Mouse (Mus musculus) MEL (cell line): ENCODE measurements around the gene Inpp4a. TPM values are rescaled to one million over a fixed set of nuclear protein-coding genes. Genes with fewer than 3 reads are reported as not detected.
A peak's percentile ranks its signal among the peaks of the same experiment; 100 is the strongest.

Experiments
- DNase-seq: peaks from one replicate; pipeline ENCODE4 v3.0.0; 2011; ENCODE audit warnings: low read depth, low spot score
- H3K27ac ChIP-seq: 2 replicates; pipeline ENCODE4 v1.5.1; 2012; ENCODE audit warnings: low read depth, mild to moderate bottlenecking, control low read depth, low read length, moderate library complexity; ENCODE audit not compliant: control insufficient read depth
- H3K27me3 ChIP-seq, 2 experiments: fragments of 150-350 bp in 1 of 2; sonication (generic) in 1 of 2; 2 replicates each; pipeline ENCODE4 v1.6.1; 2012; ENCODE audit warnings: low read length in 2 of 2, mild to moderate bottlenecking in 2 of 2, improper control_type of control experiment in 1 of 2, moderate library complexity in 1 of 2; ENCODE audit not compliant: insufficient read depth in 2 of 2, control insufficient read depth in 1 of 2
- H3K36me3 ChIP-seq, 2 experiments: 2 replicates each; pipeline ENCODE4 v1.6.1; 2012 to 2014; ENCODE audit warnings: low read length in 2 of 2, improper control_type of control experiment in 1 of 2, inconsistent platforms in 1 of 2, mild to moderate bottlenecking in 1 of 2; ENCODE audit not compliant: insufficient read depth in 2 of 2, control insufficient read depth in 1 of 2
- H3K4me1 ChIP-seq, 2 experiments: fragments of 150-350 bp in 1 of 2; sonication (generic) in 1 of 2; 2 replicates each; pipeline ENCODE4 v1.6.1; 2012; ENCODE audit warnings: low read length in 2 of 2, improper control_type of control experiment in 1 of 2, mild to moderate bottlenecking in 1 of 2; ENCODE audit not compliant: insufficient read depth in 2 of 2, control insufficient read depth in 1 of 2
- H3K4me3 ChIP-seq, 2 experiments: fragments of 150-350 bp in 1 of 2; sonication (generic) in 1 of 2; 2 replicates each; pipeline ENCODE4 v1.5.1; 2012; ENCODE audit warnings: low read depth in 2 of 2, low read length in 2 of 2, mild to moderate bottlenecking in 2 of 2, moderate library complexity in 2 of 2, control low read depth in 1 of 2, improper control_type of control experiment in 1 of 2; ENCODE audit not compliant: control insufficient read depth in 1 of 2, insufficient read depth in 1 of 2
- H3K79me2 ChIP-seq: 2 replicates; pipeline ENCODE4 v1.6.1; 2012; ENCODE audit warnings: mild to moderate bottlenecking, low read length, moderate library complexity; ENCODE audit not compliant: control insufficient read depth, poor library complexity, insufficient read depth
- H3K9ac ChIP-seq: 2 replicates; pipeline ENCODE4 v1.6.1; 2012; ENCODE audit warnings: low read depth, mild to moderate bottlenecking, control low read depth, low read length, moderate library complexity; ENCODE audit not compliant: control insufficient read depth, poor library complexity, severe bottlenecking
- H3K9me3 ChIP-seq: fragments of 150-350 bp; sonication (generic); replicated peaks from 2 replicates; pipeline ENCODE4 v1.6.1; 2012; ENCODE audit warnings: mild to moderate bottlenecking, low read length, improper control_type of control experiment, moderate library complexity; ENCODE audit not compliant: insufficient read depth
- BHLHE40 ChIP-seq: IDR thresholded peaks from 2 replicates; pipeline ENCODE4 v1.6.1; 2012; ENCODE audit warnings: low read depth, mild to moderate bottlenecking, inconsistent platforms, low read length, improper control_type of control experiment, borderline replicate concordance
- CHD1 ChIP-seq: IDR thresholded peaks from 2 replicates; pipeline ENCODE4 v1.6.1; 2012; ENCODE audit warnings: low read depth, mild to moderate bottlenecking, inconsistent platforms, low read length, improper control_type of control experiment
- CTCF ChIP-seq, 3 experiments: IDR thresholded peaks in 2 of 3; conservative IDR thresholded peaks in 1 of 3; 2 replicates each; pipeline ENCODE4 v1.5.1; 2011 to 2012; ENCODE audit warnings: low read length in 3 of 3, low read depth in 2 of 3, mild to moderate bottlenecking in 2 of 3, improper control_type of control experiment in 1 of 3, inconsistent platforms in 1 of 3, mixed read lengths in 1 of 3, moderate library complexity in 1 of 3; ENCODE audit not compliant: control insufficient read depth in 1 of 3, insufficient read depth in 1 of 3, poor library complexity in 1 of 3, severe bottlenecking in 1 of 3
- E2F4 ChIP-seq: IDR thresholded peaks from 2 replicates; pipeline ENCODE4 v1.6.1; 2011; ENCODE audit warnings: low read depth, low read length, improper control_type of control experiment, borderline replicate concordance
- ELF1 ChIP-seq: IDR thresholded peaks from 2 replicates; pipeline ENCODE4 v1.6.1; 2014; ENCODE audit warnings: low read depth, mild to moderate bottlenecking, inconsistent platforms, low read length, improper control_type of control experiment, moderate library complexity
- EP300 ChIP-seq, 2 experiments: IDR thresholded peaks; 2 replicates each; pipeline ENCODE4 v1.6.1; 2011; ENCODE audit warnings: improper control_type of control experiment in 2 of 2, low read length in 2 of 2, low read depth in 1 of 2, mild to moderate bottlenecking in 1 of 2
- ETS1 ChIP-seq: IDR thresholded peaks from 2 replicates; pipeline ENCODE4 v1.6.1; 2012; ENCODE audit warnings: low read depth, mild to moderate bottlenecking, inconsistent platforms, low read length, improper control_type of control experiment, moderate library complexity
- GABPA ChIP-seq: IDR thresholded peaks from 2 replicates; pipeline ENCODE4 v1.6.1; 2012; ENCODE audit warnings: low read depth, mild to moderate bottlenecking, inconsistent platforms, low read length, improper control_type of control experiment, moderate library complexity
- GATA1 ChIP-seq: IDR thresholded peaks from 2 replicates; pipeline ENCODE4 v1.6.1; 2011; ENCODE audit warnings: low read depth, low read length, improper control_type of control experiment
- HCFC1 ChIP-seq: IDR thresholded peaks from 2 replicates; pipeline ENCODE4 v1.6.1; 2012; ENCODE audit warnings: low read depth, mild to moderate bottlenecking, inconsistent platforms, low read length, improper control_type of control experiment, moderate library complexity
- KAT2A ChIP-seq: conservative IDR thresholded peaks from 2 replicates; pipeline ENCODE4 v1.6.1; 2012; ENCODE audit warnings: low read depth, low read length, improper control_type of control experiment, inconsistent platforms
- MAFK ChIP-seq: IDR thresholded peaks from 2 replicates; pipeline ENCODE4 v1.6.1; 2011; ENCODE audit warnings: low read depth, mild to moderate bottlenecking, low read length, improper control_type of control experiment, borderline replicate concordance
- MAX ChIP-seq: IDR thresholded peaks from 2 replicates; pipeline ENCODE4 v1.6.1; 2011; ENCODE audit warnings: low read length, improper control_type of control experiment
- MAZ ChIP-seq: IDR thresholded peaks from 2 replicates; pipeline ENCODE4 v1.6.1; 2012; ENCODE audit warnings: low read depth, mild to moderate bottlenecking, inconsistent platforms, low read length, improper control_type of control experiment
- MEF2A ChIP-seq: IDR thresholded peaks from 2 replicates; pipeline ENCODE4 v1.6.1; 2014; ENCODE audit warnings: low read depth, mild to moderate bottlenecking, inconsistent platforms, low read length, improper control_type of control experiment; ENCODE audit not compliant: poor library complexity, insufficient replicate concordance, severe bottlenecking; ENCODE audit errors: extremely low read depth
- MXI1 ChIP-seq: IDR thresholded peaks from 2 replicates; pipeline ENCODE4 v1.6.1; 2011; ENCODE audit warnings: mild to moderate bottlenecking, low read depth, low read length, improper control_type of control experiment
- MYB ChIP-seq: IDR thresholded peaks from 2 replicates; pipeline ENCODE4 v1.6.1; 2011; ENCODE audit warnings: mild to moderate bottlenecking, low read depth, low read length, improper control_type of control experiment
- NRF1 ChIP-seq: IDR thresholded peaks from 2 replicates; pipeline ENCODE4 v1.6.1; 2014; ENCODE audit warnings: low read depth, mild to moderate bottlenecking, inconsistent platforms, low read length, improper control_type of control experiment, moderate library complexity; ENCODE audit not compliant: poor library complexity, insufficient read depth, severe bottlenecking
- POLR2A ChIP-seq, 2 experiments: IDR thresholded peaks; 2 replicates each; pipeline ENCODE4 v1.6.1; 2011 to 2012; ENCODE audit warnings: low read length in 2 of 2, mild to moderate bottlenecking in 2 of 2, control low read depth in 1 of 2, improper control_type of control experiment in 1 of 2, low read depth in 1 of 2, moderate library complexity in 1 of 2; ENCODE audit not compliant: control insufficient read depth in 1 of 2, insufficient read depth in 1 of 2, poor library complexity in 1 of 2
- POLR2AphosphoS2 ChIP-seq: IDR thresholded peaks from 2 replicates; pipeline ENCODE4 v1.6.1; 2011; ENCODE audit warnings: low read length, improper control_type of control experiment
- POLR2AphosphoS5 ChIP-seq: IDR thresholded peaks from 2 replicates; pipeline ENCODE4 v1.6.1; 2012; ENCODE audit warnings: low read depth, borderline replicate concordance, mild to moderate bottlenecking, inconsistent platforms, low read length, moderate library complexity, mixed read lengths
- RAD21 ChIP-seq: IDR thresholded peaks from 2 replicates; pipeline ENCODE4 v1.6.1; 2011; ENCODE audit warnings: mild to moderate bottlenecking, low read depth, low read length, improper control_type of control experiment
- SIN3A ChIP-seq: IDR thresholded peaks from 2 replicates; pipeline ENCODE4 v1.6.1; 2012; ENCODE audit warnings: low read length, improper control_type of control experiment, inconsistent platforms
- TAL1 ChIP-seq: IDR thresholded peaks from 2 replicates; pipeline ENCODE4 v1.6.1; 2012; ENCODE audit warnings: mild to moderate bottlenecking, inconsistent platforms, low read length, moderate library complexity, mixed read lengths
- TBP ChIP-seq: IDR thresholded peaks from 2 replicates; pipeline ENCODE4 v1.8.0; 2011; ENCODE audit warnings: low read depth, low read length, improper control_type of control experiment
- TCF12 ChIP-seq: IDR thresholded peaks from 2 replicates; pipeline ENCODE4 v1.6.1; 2014; ENCODE audit warnings: low read depth, mild to moderate bottlenecking, inconsistent platforms, low read length, improper control_type of control experiment, moderate library complexity
- UBTF ChIP-seq: IDR thresholded peaks from 2 replicates; pipeline ENCODE4 v1.6.1; 2012; ENCODE audit warnings: low read depth, mild to moderate bottlenecking, inconsistent platforms, low read length, improper control_type of control experiment, moderate library complexity, borderline replicate concordance; ENCODE audit not compliant: insufficient read depth
- USF1 ChIP-seq: IDR thresholded peaks from 2 replicates; pipeline ENCODE4 v1.6.1; 2014; ENCODE audit warnings: low read depth, mild to moderate bottlenecking, inconsistent platforms, low read length, improper control_type of control experiment, moderate library complexity
- USF2 ChIP-seq, 2 experiments: IDR thresholded peaks; 2 replicates each; pipeline ENCODE4 v1.6.1; 2011 to 2012; ENCODE audit warnings: improper control_type of control experiment in 2 of 2, low read length in 2 of 2, borderline replicate concordance in 1 of 2, inconsistent platforms in 1 of 2, low read depth in 1 of 2, mild to moderate bottlenecking in 1 of 2; ENCODE audit not compliant: insufficient read depth in 1 of 2
- ZC3H11A ChIP-seq: IDR thresholded peaks from 2 replicates; pipeline ENCODE4 v1.6.1; 2012; ENCODE audit warnings: low read depth, mild to moderate bottlenecking, inconsistent platforms, low read length, improper control_type of control experiment
- ZKSCAN1 ChIP-seq: IDR thresholded peaks from 2 replicates; pipeline ENCODE4 v1.6.1; 2012; ENCODE audit warnings: low read depth, mild to moderate bottlenecking, inconsistent platforms, low read length, improper control_type of control experiment, moderate library complexity
- ZMIZ1 ChIP-seq: IDR thresholded peaks from 2 replicates; pipeline ENCODE4 v1.6.1; 2012; ENCODE audit warnings: low read depth, mild to moderate bottlenecking, inconsistent platforms, low read length, improper control_type of control experiment, moderate library complexity
- ZNF384 ChIP-seq: IDR thresholded peaks from 2 replicates; pipeline ENCODE4 v1.6.1; 2012; ENCODE audit warnings: low read depth, mild to moderate bottlenecking, inconsistent platforms, low read length, improper control_type of control experiment
- polyA plus RNA-seq, 2 experiments: library from polyadenylated mRNA; stranded (reverse) in 1 of 2; unstranded in 1 of 2; fragments of >175 nt in 1 of 2; fragments of >200 nt in 1 of 2; gene quantifications; 2 replicates each; pipeline versions ENCODE4 v1.2.1 to v1.2.4; 2012; ENCODE audit warnings: low replicate concordance in 2 of 2, low read depth in 1 of 2; ENCODE audit not compliant: insufficient read length in 2 of 2, insufficient read depth in 1 of 2, missing spikeins in 1 of 2
- total RNA-seq: library from RNA; depleted of rRNA; stranded (reverse); fragments of 300-350 nt; gene quantifications from 2 replicates; pipeline ENCODE4 v1.2.3, GENCODE M21; 2012; rRNA removed

The Inpp4a gene
- total RNA-seq (1.6 and 2.4 TPM in 2 replicates), polyA plus RNA-seq (1 to 10 TPM in 1 of 2 experiments, not detected in 1; 5.0 TPM)

GRCm38 (mm10) chr1:37299540-37300491 lies at the start of gene Inpp4a:
Inpp4a (plus strand) TSS chr1:37299865.
- no peaks in the 10 kb centered on the region for H3K9me3 ChIP-seq
- peak; percentile 90 for DNase-seq
- H3K4me3 ChIP-seq: peak within 1 kb of the TSS; percentile 87 to 98
- H3K27ac ChIP-seq: peak within 1 kb of the TSS; percentile 20; the same call in 1 of the 2 replicates
- H3K79me2 ChIP-seq: no peaks in the 10 kb centered on the region; the same call in 1 of the 2 replicates
- H3K4me1 ChIP-seq: peaks cover 0 to 6% of the 10 kb centered on the region in 2 experiments; a peak in 1 of 4 replicates
- H3K36me3 ChIP-seq: peaks cover 0 to 13% of the 10 kb centered on the region in 2 experiments; a peak in 2 of 4 replicates
- H3K27me3 ChIP-seq: no peaks in the 10 kb centered on the region
- H3K9ac ChIP-seq: peak within 1 kb of the TSS; percentile 78
- TF ChIP-seq NRF1: peak; percentile 84
- no peak for TF ChIP-seq CHD1
- no peak for TF ChIP-seq TBP
- TF ChIP-seq MAX: 0 out of 2 replicates have a peak, but pooled peaks have one; percentile 33
- 0 out of 2 replicates have a peak, but pooled peaks have one; percentile 56 for TF ChIP-seq HCFC1
- peak; percentile 66 for TF ChIP-seq GATA1
- TF ChIP-seq ZMIZ1: no peak
- no peak for TF ChIP-seq ZC3H11A
- TF ChIP-seq USF2 (IDR thresholded peaks at IDR 0.05; ENCODE audit: borderline replicate concordance in 1 of 2, insufficient read depth in 1 of 2, low read depth in 1 of 2, low read length in 2 of 2): no peak
- peak; percentile 36 to 54; a peak in 2 of 4 replicates for TF ChIP-seq POLR2A (IDR thresholded peaks at IDR 0.05; ENCODE audit: control insufficient read depth in 1 of 2, insufficient read depth in 1 of 2, low read depth in 1 of 2, low read length in 2 of 2, poor library complexity in 1 of 2)
- TF ChIP-seq ZKSCAN1: no peak
- TF ChIP-seq SIN3A: peak; percentile 37
- no peak for TF ChIP-seq MAFK
- no peak for TF ChIP-seq UBTF
- TF ChIP-seq MAZ: no peak
- no peak for TF ChIP-seq CTCF (IDR thresholded peaks at IDR 0.05 in 2 of 3, conservative IDR thresholded peaks at IDR 0.05 in 1 of 3; ENCODE audit: control insufficient read depth in 1 of 3, insufficient read depth in 1 of 3, low read depth in 2 of 3, low read length in 3 of 3, poor library complexity in 1 of 3, severe bottlenecking in 1 of 3)
- peak in 1 of 2 experiments; percentile 15; a peak in 2 of 4 replicates for TF ChIP-seq EP300 (IDR thresholded peaks at IDR 0.05; ENCODE audit: low read depth in 1 of 2, low read length in 2 of 2)
- no peak for TF ChIP-seq POLR2AphosphoS2
- TF ChIP-seq POLR2AphosphoS5: no peak
- peak; percentile 29; the same call in 1 of the 2 replicates for TF ChIP-seq MXI1
- TF ChIP-seq TCF12: no peak
- no peak for TF ChIP-seq ETS1
- TF ChIP-seq TAL1: no peak
- TF ChIP-seq KAT2A: no peak
- TF ChIP-seq USF1: no peak
- no peak for TF ChIP-seq E2F4
- no peak for TF ChIP-seq RAD21
- no peak for TF ChIP-seq MEF2A
- no peak for TF ChIP-seq GABPA
- no peak for TF ChIP-seq BHLHE40
- no peak; the same call in 1 of the 2 replicates for TF ChIP-seq ZNF384
- 0 out of 2 replicates have a peak, but pooled peaks have one; percentile 34 for TF ChIP-seq ELF1
- no peak for TF ChIP-seq MYB
